Mouse (Mus musculus): ENCODE results near the gene Cracr2b. TPM values are rescaled to one million over a fixed set of nuclear protein-coding genes. Genes with fewer than 3 reads are reported as not detected.

Cracr2b gene
- polyA plus RNA-seq, 1 experiment from 2014 or later: 20.8 TPM

DNA sequence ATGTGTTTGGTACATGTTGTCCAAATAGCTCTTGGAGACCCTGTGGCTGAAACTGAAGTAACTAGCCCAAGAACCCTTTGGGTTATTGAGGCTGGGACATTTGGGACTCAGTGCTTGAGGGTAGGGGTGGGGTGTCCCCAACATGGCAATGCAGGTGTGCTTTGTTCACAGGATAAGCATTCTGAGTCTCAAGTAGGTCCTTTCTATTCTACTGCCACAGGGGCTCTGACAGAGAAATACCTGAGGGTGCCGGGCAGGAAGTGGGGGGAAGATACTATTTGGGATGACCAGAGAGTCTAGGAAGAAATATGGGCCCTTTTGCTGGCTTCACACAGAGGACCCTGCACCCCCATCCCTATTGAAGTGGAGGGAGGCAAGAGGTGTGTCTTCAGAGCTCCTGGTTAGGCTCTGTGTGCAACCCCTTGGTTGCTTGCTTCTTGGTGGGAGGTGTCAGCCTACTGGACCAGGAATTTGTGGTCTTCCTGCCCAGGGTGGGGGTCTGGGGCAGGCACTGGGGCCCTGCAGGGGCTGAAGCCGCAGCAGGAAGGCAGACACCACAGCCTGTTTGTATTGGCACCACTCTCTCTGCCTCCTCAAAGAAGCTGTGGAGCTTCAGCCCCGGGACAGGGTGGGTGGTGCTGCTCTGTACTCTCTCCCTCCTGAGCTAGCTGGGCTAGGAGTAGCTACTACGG is 16.8 kb downstream of the Cracr2b start:
- Histone ChIP-seq H3K4me1 (replicated peaks; ENCODE audit: control insufficient read depth, insufficient read depth) (peaks cover 22% of the 10 kb centered on the region), H3K27me3 (ENCODE audit: control insufficient read depth, insufficient read depth, low read length) (no peaks in the 10 kb centered on the region), H3K9ac (ENCODE audit: low read length) (peak overlapping the region; percentile 43; the same call in 1 of the 2 replicates), H3K4me2 (replicated peaks; ENCODE audit: low read depth) (peak overlapping the region; percentile 90), H3K36me3 (ENCODE audit: control insufficient read depth, insufficient read depth, low read length) (no peaks in the 10 kb centered on the region), H3K4me3 (ENCODE audit: low read depth, low read length) (no peak overlapping the region), H3K9me3 (ENCODE audit: control insufficient read depth, low read length) (no peaks in the 10 kb centered on the region), H3K27ac (replicated peaks) (peak overlapping the region; percentile 87)
- ATAC-seq (ENCODE audit: low FRiP score, low TSS enrichment) (no peak), DNase-seq (ENCODE audit: low spot score) (no peak)
- TF ChIP-seq CTCF (IDR thresholded peaks at IDR 0.05; ENCODE audit: low read depth) (no peak), EP300 (optimal IDR thresholded peaks at IDR 0.05) (no peak)
- 21% methylated on average over 4 of the region's 4 CpGs for WGBS

DNA sequence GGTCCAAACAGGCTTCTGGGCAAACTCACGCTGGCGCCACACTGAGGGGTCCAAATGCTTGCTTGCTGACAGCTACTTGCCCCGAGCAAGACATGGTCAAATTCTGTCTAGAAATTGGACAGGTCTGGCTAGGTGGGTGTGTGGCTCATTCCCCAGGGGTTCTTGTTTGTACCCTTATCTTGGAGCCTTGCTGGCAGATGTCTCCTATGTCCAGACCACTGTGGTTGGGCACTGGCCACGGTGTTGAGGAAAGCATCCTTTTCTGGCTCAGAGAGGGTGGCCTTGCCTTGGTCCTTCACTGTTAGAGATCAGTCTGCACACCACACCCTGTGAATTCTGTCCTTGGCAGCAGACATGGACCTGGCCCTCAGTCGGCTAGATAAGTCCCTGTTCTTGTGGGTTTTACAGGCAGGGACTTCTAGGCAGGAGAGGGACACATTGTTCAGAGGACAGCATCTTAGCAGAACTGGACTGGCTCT is 17.4 kb downstream of the Cracr2b start:
- WGBS: 43% methylated on average over 5 of the region's 5 CpGs
- H3K4me2 ChIP-seq (replicated peaks; ENCODE audit: low read depth): no peak overlapping the region; the same call in 1 of the 2 replicates
- H3K36me3 ChIP-seq (ENCODE audit: control insufficient read depth, insufficient read depth, low read length): no peaks in the 10 kb centered on the region
- DNase-seq (ENCODE audit: low spot score) (no peak), ATAC-seq (ENCODE audit: low FRiP score, low TSS enrichment) (no peak)
- peak overlapping the region; percentile 87; the same call in 1 of the 2 replicates for H3K27ac ChIP-seq (replicated peaks)
- no peaks in the 10 kb centered on the region for H3K9me3 ChIP-seq (ENCODE audit: control insufficient read depth, low read length)
- peaks cover 22% of the 10 kb centered on the region for H3K4me1 ChIP-seq (replicated peaks; ENCODE audit: control insufficient read depth, insufficient read depth)
- TF ChIP-seq EP300 (optimal IDR thresholded peaks at IDR 0.05): no peak
- no peak for TF ChIP-seq CTCF (IDR thresholded peaks at IDR 0.05; ENCODE audit: low read depth)
- no peaks in the 10 kb centered on the region for H3K27me3 ChIP-seq (ENCODE audit: control insufficient read depth, insufficient read depth, low read length)
- 0 out of 2 replicates have a peak overlapping the region, but pooled peaks have one; percentile 43 for H3K9ac ChIP-seq (ENCODE audit: low read length)
- H3K4me3 ChIP-seq (ENCODE audit: low read depth, low read length): no peak overlapping the region

DNA sequence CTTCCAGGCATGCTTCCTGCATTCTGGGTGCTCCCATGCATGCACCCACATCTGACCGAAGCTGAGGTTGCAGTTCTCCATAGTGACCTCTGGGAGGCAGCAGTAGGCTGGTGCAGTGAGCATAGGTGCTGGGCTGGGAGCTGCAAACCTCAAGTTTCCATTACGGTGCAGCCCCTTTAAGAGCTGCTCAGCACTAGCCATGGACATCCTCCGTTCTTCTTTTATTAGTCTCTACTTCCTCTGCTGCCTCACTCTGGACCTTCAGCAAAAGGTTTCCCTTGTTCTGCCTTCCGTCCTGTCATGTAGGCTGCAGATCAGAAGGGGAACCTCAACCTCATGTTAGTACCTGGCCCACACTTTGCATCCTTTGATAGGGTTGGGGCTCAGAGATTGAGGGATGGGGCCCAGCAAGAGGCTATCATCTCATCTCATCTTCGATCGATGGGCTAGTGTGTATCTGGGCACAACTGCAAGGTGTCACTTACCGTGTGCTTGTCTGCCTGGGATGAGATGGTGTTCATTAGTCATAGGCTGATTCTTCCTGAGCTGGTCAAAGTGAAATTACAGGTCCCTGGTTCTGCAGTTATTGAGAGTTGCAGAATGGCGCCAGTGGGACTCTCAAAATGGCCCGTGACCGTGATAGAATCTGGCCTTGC is 20.1 kb downstream of the Cracr2b start:
- ATAC-seq (ENCODE audit: low FRiP score, low TSS enrichment): peak; percentile 50
- no peak overlapping the region for H3K9ac ChIP-seq (ENCODE audit: low read length)

DNA sequence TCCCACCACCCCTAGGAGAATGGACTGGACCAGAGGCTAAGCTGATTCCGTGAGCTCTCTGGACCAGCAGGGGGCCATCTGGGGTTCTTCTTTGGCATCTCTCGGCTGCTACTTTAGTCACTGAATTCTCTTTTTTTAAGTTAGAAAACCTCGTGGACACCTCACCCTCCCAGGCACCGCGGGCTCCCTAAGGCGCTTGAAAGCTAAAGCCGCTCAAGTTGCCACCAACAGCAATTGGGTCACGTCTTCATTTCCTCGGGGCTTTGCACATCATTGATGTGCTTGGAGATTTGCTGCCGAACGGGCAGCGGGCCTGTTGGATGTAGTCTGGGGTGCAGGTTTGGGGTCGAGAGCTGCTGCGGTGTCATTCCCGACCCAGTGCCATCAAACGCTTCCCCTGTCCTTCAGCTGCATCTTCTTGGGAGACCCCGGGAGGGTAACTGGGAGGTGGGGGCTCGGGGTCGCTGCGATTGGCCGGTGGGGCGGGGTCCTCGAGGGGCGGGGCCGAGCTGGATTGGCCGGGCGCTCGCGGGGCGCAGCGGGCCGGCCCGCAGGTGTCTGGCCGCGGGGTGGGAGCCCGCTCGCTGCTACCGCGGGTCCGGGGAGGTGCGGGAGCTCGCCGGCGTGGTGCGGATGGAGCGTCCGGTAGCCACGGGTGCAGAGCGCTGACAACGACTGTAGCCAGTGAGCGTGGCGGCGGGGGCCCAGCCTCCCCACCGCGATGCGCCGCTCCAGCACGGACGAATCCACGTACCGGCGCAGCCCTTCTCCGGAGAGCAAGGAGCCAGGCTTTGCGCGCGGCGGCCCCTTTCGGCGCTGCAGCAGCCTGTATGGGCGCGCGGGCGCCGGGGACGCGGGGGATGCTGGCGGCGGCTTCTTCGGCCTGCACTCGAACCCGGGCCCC is 20.9 kb downstream of the Cracr2b start:
- H3K9ac ChIP-seq (ENCODE audit: low read length): peak overlapping the region; percentile 47
- H3K27me3 ChIP-seq (ENCODE audit: control insufficient read depth, insufficient read depth, low read length): no peaks in the 10 kb centered on the region
- peak overlapping the region; percentile 91 for H3K4me2 ChIP-seq (replicated peaks; ENCODE audit: low read depth)
- peak; percentile 60 for DNase-seq (ENCODE audit: low spot score)
- H3K4me1 ChIP-seq (replicated peaks; ENCODE audit: control insufficient read depth, insufficient read depth): peaks cover 11% of the 10 kb centered on the region
- 1% methylated on average over 64 of the region's 81 CpGs for WGBS
- H3K27ac ChIP-seq (replicated peaks): no peak overlapping the region
- ATAC-seq (ENCODE audit: low FRiP score, low TSS enrichment): no peak
- TF ChIP-seq CTCF (IDR thresholded peaks at IDR 0.05; ENCODE audit: low read depth): peak; percentile 65
- no peak for TF ChIP-seq EP300 (optimal IDR thresholded peaks at IDR 0.05)
- peak overlapping the region; percentile 48 for H3K4me3 ChIP-seq (ENCODE audit: low read depth, low read length)
- H3K36me3 ChIP-seq (ENCODE audit: control insufficient read depth, insufficient read depth, low read length): no peaks in the 10 kb centered on the region
- H3K9me3 ChIP-seq (ENCODE audit: control insufficient read depth, low read length): no peaks in the 10 kb centered on the region

More for the DNA sequence above, 20.1 kb downstream of the Cracr2b start:
- Histone ChIP-seq H3K9me3 (ENCODE audit: control insufficient read depth, low read length) (no peaks in the 10 kb centered on the region), H3K4me2 (replicated peaks; ENCODE audit: low read depth) (peak overlapping the region; percentile 91), H3K36me3 (ENCODE audit: control insufficient read depth, insufficient read depth, low read length) (no peaks in the 10 kb centered on the region), H3K4me1 (replicated peaks; ENCODE audit: control insufficient read depth, insufficient read depth) (peaks cover 11% of the 10 kb centered on the region), H3K27ac (replicated peaks) (peak overlapping the region; percentile 5; the same call in 1 of the 2 replicates), H3K27me3 (ENCODE audit: control insufficient read depth, insufficient read depth, low read length) (no peaks in the 10 kb centered on the region), H3K4me3 (ENCODE audit: low read depth, low read length) (peak overlapping the region; percentile 48)
- TF ChIP-seq EP300 (optimal IDR thresholded peaks at IDR 0.05) (no peak), CTCF (IDR thresholded peaks at IDR 0.05; ENCODE audit: low read depth) (peak; percentile 95)
- peak; percentile 69 for DNase-seq (ENCODE audit: low spot score)
- 11% methylated on average over 10 of the region's 10 CpGs for WGBS

DNA sequence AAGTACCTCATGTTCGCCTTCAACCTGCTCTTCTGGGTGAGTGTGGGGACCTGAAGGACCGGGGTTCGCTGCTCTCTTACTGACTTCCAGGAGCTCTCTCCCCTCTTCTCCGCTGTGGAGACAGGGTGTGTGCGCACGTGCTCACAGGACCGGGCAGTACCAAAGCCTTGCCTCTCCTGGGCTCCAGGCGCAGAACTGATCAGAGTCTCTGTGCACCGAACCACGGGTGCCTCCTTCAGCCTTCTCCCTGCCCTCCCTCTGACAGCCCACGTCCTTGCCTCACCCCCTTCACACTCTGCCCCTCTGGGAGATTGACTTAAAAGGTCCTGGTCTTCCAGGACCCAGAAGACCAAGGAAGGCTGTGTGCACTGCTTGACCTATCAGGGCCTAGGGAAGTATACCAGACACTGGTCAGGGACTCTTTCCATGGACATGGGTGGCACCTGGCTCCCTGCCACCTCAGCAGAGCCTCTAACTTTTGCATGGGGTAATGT is 21.7 kb downstream of the Cracr2b start:
- H3K4me3 ChIP-seq (ENCODE audit: low read depth, low read length): peak overlapping the region; percentile 48
- 22% methylated on average over 11 of the region's 11 CpGs for WGBS
- ATAC-seq (ENCODE audit: low FRiP score, low TSS enrichment): no peak
- H3K9me3 ChIP-seq (ENCODE audit: control insufficient read depth, low read length): no peaks in the 10 kb centered on the region
- TF ChIP-seq EP300 (optimal IDR thresholded peaks at IDR 0.05) (no peak), CTCF (IDR thresholded peaks at IDR 0.05; ENCODE audit: low read depth) (no peak)
- H3K4me1 ChIP-seq (replicated peaks; ENCODE audit: control insufficient read depth, insufficient read depth): peaks cover 8% of the 10 kb centered on the region
- peak overlapping the region; percentile 91 for H3K4me2 ChIP-seq (replicated peaks; ENCODE audit: low read depth)
- H3K36me3 ChIP-seq (ENCODE audit: control insufficient read depth, insufficient read depth, low read length): no peaks in the 10 kb centered on the region
- DNase-seq (ENCODE audit: low spot score): no peak
- H3K27ac ChIP-seq (replicated peaks): no peak overlapping the region
- no peaks in the 10 kb centered on the region for H3K27me3 ChIP-seq (ENCODE audit: control insufficient read depth, insufficient read depth, low read length)
- peak overlapping the region; percentile 47 for H3K9ac ChIP-seq (ENCODE audit: low read length)
